Mouse (Mus musculus) MEL (cell line): ENCODE measurements around the gene Tefm. TPM values are rescaled to one million over a fixed set of nuclear protein-coding genes. Genes with fewer than 3 reads are reported as not detected.
"Not testable (repeated sequence)": the region's sequence is repeated elsewhere in the genome, so short reads cannot be mapped to it uniquely, and the experiment has no call there.

Source experiments
- DNase-seq: peaks from one replicate; pipeline ENCODE4 v3.0.0; 2011; ENCODE audit warnings: low read depth, low spot score
- H3K27ac ChIP-seq: 2 replicates; pipeline ENCODE4 v1.5.1; 2012; ENCODE audit warnings: low read depth, mild to moderate bottlenecking, control low read depth, low read length, moderate library complexity; ENCODE audit not compliant: control insufficient read depth
- H3K27me3 ChIP-seq, 2 experiments: fragments of 150-350 bp in 1 of 2; sonication (generic) in 1 of 2; 2 replicates each; pipeline ENCODE4 v1.6.1; 2012; ENCODE audit warnings: low read length in 2 of 2, mild to moderate bottlenecking in 2 of 2, improper control_type of control experiment in 1 of 2, moderate library complexity in 1 of 2; ENCODE audit not compliant: insufficient read depth in 2 of 2, control insufficient read depth in 1 of 2
- H3K36me3 ChIP-seq, 2 experiments: 2 replicates each; pipeline ENCODE4 v1.6.1; 2012 to 2014; ENCODE audit warnings: low read length in 2 of 2, improper control_type of control experiment in 1 of 2, inconsistent platforms in 1 of 2, mild to moderate bottlenecking in 1 of 2; ENCODE audit not compliant: insufficient read depth in 2 of 2, control insufficient read depth in 1 of 2
- H3K4me1 ChIP-seq, 2 experiments: fragments of 150-350 bp in 1 of 2; sonication (generic) in 1 of 2; 2 replicates each; pipeline ENCODE4 v1.6.1; 2012; ENCODE audit warnings: low read length in 2 of 2, improper control_type of control experiment in 1 of 2, mild to moderate bottlenecking in 1 of 2; ENCODE audit not compliant: insufficient read depth in 2 of 2, control insufficient read depth in 1 of 2
- H3K4me3 ChIP-seq, 2 experiments: fragments of 150-350 bp in 1 of 2; sonication (generic) in 1 of 2; 2 replicates each; pipeline ENCODE4 v1.5.1; 2012; ENCODE audit warnings: low read depth in 2 of 2, low read length in 2 of 2, mild to moderate bottlenecking in 2 of 2, moderate library complexity in 2 of 2, control low read depth in 1 of 2, improper control_type of control experiment in 1 of 2; ENCODE audit not compliant: control insufficient read depth in 1 of 2, insufficient read depth in 1 of 2
- H3K79me2 ChIP-seq: 2 replicates; pipeline ENCODE4 v1.6.1; 2012; ENCODE audit warnings: mild to moderate bottlenecking, low read length, moderate library complexity; ENCODE audit not compliant: control insufficient read depth, poor library complexity, insufficient read depth
- H3K9ac ChIP-seq: 2 replicates; pipeline ENCODE4 v1.6.1; 2012; ENCODE audit warnings: low read depth, mild to moderate bottlenecking, control low read depth, low read length, moderate library complexity; ENCODE audit not compliant: control insufficient read depth, poor library complexity, severe bottlenecking
- H3K9me3 ChIP-seq: fragments of 150-350 bp; sonication (generic); replicated peaks from 2 replicates; pipeline ENCODE4 v1.6.1; 2012; ENCODE audit warnings: mild to moderate bottlenecking, low read length, improper control_type of control experiment, moderate library complexity; ENCODE audit not compliant: insufficient read depth
- BHLHE40 ChIP-seq: IDR thresholded peaks from 2 replicates; pipeline ENCODE4 v1.6.1; 2012; ENCODE audit warnings: low read depth, mild to moderate bottlenecking, inconsistent platforms, low read length, improper control_type of control experiment, borderline replicate concordance
- CHD1 ChIP-seq: IDR thresholded peaks from 2 replicates; pipeline ENCODE4 v1.6.1; 2012; ENCODE audit warnings: low read depth, mild to moderate bottlenecking, inconsistent platforms, low read length, improper control_type of control experiment
- CHD2 ChIP-seq: IDR thresholded peaks from 2 replicates; pipeline ENCODE4 v1.6.1; 2011; ENCODE audit warnings: low read length, improper control_type of control experiment
- CTCF ChIP-seq, 3 experiments: IDR thresholded peaks in 2 of 3; conservative IDR thresholded peaks in 1 of 3; 2 replicates each; pipeline ENCODE4 v1.5.1; 2011 to 2012; ENCODE audit warnings: low read length in 3 of 3, low read depth in 2 of 3, mild to moderate bottlenecking in 2 of 3, improper control_type of control experiment in 1 of 3, inconsistent platforms in 1 of 3, mixed read lengths in 1 of 3, moderate library complexity in 1 of 3; ENCODE audit not compliant: control insufficient read depth in 1 of 3, insufficient read depth in 1 of 3, poor library complexity in 1 of 3, severe bottlenecking in 1 of 3
- E2F4 ChIP-seq: IDR thresholded peaks from 2 replicates; pipeline ENCODE4 v1.6.1; 2011; ENCODE audit warnings: low read depth, low read length, improper control_type of control experiment, borderline replicate concordance
- EP300 ChIP-seq, 2 experiments: IDR thresholded peaks; 2 replicates each; pipeline ENCODE4 v1.6.1; 2011; ENCODE audit warnings: improper control_type of control experiment in 2 of 2, low read length in 2 of 2, low read depth in 1 of 2, mild to moderate bottlenecking in 1 of 2
- ETS1 ChIP-seq: IDR thresholded peaks from 2 replicates; pipeline ENCODE4 v1.6.1; 2012; ENCODE audit warnings: low read depth, mild to moderate bottlenecking, inconsistent platforms, low read length, improper control_type of control experiment, moderate library complexity
- HCFC1 ChIP-seq: IDR thresholded peaks from 2 replicates; pipeline ENCODE4 v1.6.1; 2012; ENCODE audit warnings: low read depth, mild to moderate bottlenecking, inconsistent platforms, low read length, improper control_type of control experiment, moderate library complexity
- KAT2A ChIP-seq: conservative IDR thresholded peaks from 2 replicates; pipeline ENCODE4 v1.6.1; 2012; ENCODE audit warnings: low read depth, low read length, improper control_type of control experiment, inconsistent platforms
- MYB ChIP-seq: IDR thresholded peaks from 2 replicates; pipeline ENCODE4 v1.6.1; 2011; ENCODE audit warnings: mild to moderate bottlenecking, low read depth, low read length, improper control_type of control experiment
- NRF1 ChIP-seq: IDR thresholded peaks from 2 replicates; pipeline ENCODE4 v1.6.1; 2014; ENCODE audit warnings: low read depth, mild to moderate bottlenecking, inconsistent platforms, low read length, improper control_type of control experiment, moderate library complexity; ENCODE audit not compliant: poor library complexity, insufficient read depth, severe bottlenecking
- POLR2A ChIP-seq, 2 experiments: IDR thresholded peaks; 2 replicates each; pipeline ENCODE4 v1.6.1; 2011 to 2012; ENCODE audit warnings: low read length in 2 of 2, mild to moderate bottlenecking in 2 of 2, control low read depth in 1 of 2, improper control_type of control experiment in 1 of 2, low read depth in 1 of 2, moderate library complexity in 1 of 2; ENCODE audit not compliant: control insufficient read depth in 1 of 2, insufficient read depth in 1 of 2, poor library complexity in 1 of 2
- POLR2AphosphoS2 ChIP-seq: IDR thresholded peaks from 2 replicates; pipeline ENCODE4 v1.6.1; 2011; ENCODE audit warnings: low read length, improper control_type of control experiment
- POLR2AphosphoS5 ChIP-seq: IDR thresholded peaks from 2 replicates; pipeline ENCODE4 v1.6.1; 2012; ENCODE audit warnings: low read depth, borderline replicate concordance, mild to moderate bottlenecking, inconsistent platforms, low read length, moderate library complexity, mixed read lengths
- RAD21 ChIP-seq: IDR thresholded peaks from 2 replicates; pipeline ENCODE4 v1.6.1; 2011; ENCODE audit warnings: mild to moderate bottlenecking, low read depth, low read length, improper control_type of control experiment
- SMC3 ChIP-seq: IDR thresholded peaks from 2 replicates; pipeline ENCODE4 v1.6.1; 2011; ENCODE audit warnings: low read depth, low read length, improper control_type of control experiment
- TAL1 ChIP-seq: IDR thresholded peaks from 2 replicates; pipeline ENCODE4 v1.6.1; 2012; ENCODE audit warnings: mild to moderate bottlenecking, inconsistent platforms, low read length, moderate library complexity, mixed read lengths
- TBP ChIP-seq: IDR thresholded peaks from 2 replicates; pipeline ENCODE4 v1.8.0; 2011; ENCODE audit warnings: low read depth, low read length, improper control_type of control experiment
- UBTF ChIP-seq: IDR thresholded peaks from 2 replicates; pipeline ENCODE4 v1.6.1; 2012; ENCODE audit warnings: low read depth, mild to moderate bottlenecking, inconsistent platforms, low read length, improper control_type of control experiment, moderate library complexity, borderline replicate concordance; ENCODE audit not compliant: insufficient read depth
- USF1 ChIP-seq: IDR thresholded peaks from 2 replicates; pipeline ENCODE4 v1.6.1; 2014; ENCODE audit warnings: low read depth, mild to moderate bottlenecking, inconsistent platforms, low read length, improper control_type of control experiment, moderate library complexity
- USF2 ChIP-seq, 2 experiments: IDR thresholded peaks; 2 replicates each; pipeline ENCODE4 v1.6.1; 2011 to 2012; ENCODE audit warnings: improper control_type of control experiment in 2 of 2, low read length in 2 of 2, borderline replicate concordance in 1 of 2, inconsistent platforms in 1 of 2, low read depth in 1 of 2, mild to moderate bottlenecking in 1 of 2; ENCODE audit not compliant: insufficient read depth in 1 of 2
- ZC3H11A ChIP-seq: IDR thresholded peaks from 2 replicates; pipeline ENCODE4 v1.6.1; 2012; ENCODE audit warnings: low read depth, mild to moderate bottlenecking, inconsistent platforms, low read length, improper control_type of control experiment
- ZKSCAN1 ChIP-seq: IDR thresholded peaks from 2 replicates; pipeline ENCODE4 v1.6.1; 2012; ENCODE audit warnings: low read depth, mild to moderate bottlenecking, inconsistent platforms, low read length, improper control_type of control experiment, moderate library complexity
- ZNF384 ChIP-seq: IDR thresholded peaks from 2 replicates; pipeline ENCODE4 v1.6.1; 2012; ENCODE audit warnings: low read depth, mild to moderate bottlenecking, inconsistent platforms, low read length, improper control_type of control experiment
- polyA plus RNA-seq, 2 experiments: library from polyadenylated mRNA; stranded (reverse) in 1 of 2; unstranded in 1 of 2; fragments of >175 nt in 1 of 2; fragments of >200 nt in 1 of 2; gene quantifications; 2 replicates each; pipeline versions ENCODE4 v1.2.1 to v1.2.4; 2012; ENCODE audit warnings: low replicate concordance in 2 of 2, low read depth in 1 of 2; ENCODE audit not compliant: insufficient read length in 2 of 2, insufficient read depth in 1 of 2, missing spikeins in 1 of 2
- total RNA-seq: library from RNA; depleted of rRNA; stranded (reverse); fragments of 300-350 nt; gene quantifications from 2 replicates; pipeline ENCODE4 v1.2.3, GENCODE M21; 2012

The Tefm gene
- total and polyA plus RNA-seq, 3 experiments: 23.6 to 33.9 TPM; not detected in 1

DNA sequence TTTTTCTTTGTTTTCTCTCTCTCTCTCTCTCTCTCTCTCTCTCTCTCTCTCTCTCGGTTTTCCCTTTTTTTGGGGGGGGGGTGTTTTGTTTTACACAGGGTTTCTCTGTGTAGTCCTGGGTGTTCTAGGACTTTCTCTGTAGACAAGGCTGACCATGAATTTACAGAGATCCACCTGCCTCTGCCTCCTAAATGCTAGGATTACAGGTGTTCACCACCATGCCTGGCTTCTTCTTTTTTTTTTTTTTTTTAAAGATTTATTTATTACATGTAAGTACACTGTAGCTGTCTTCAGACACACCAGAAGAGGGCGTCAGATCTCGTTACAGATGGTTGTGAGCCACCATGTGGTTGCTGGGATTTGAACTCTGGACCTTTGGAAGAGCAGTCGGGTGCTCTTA, 7.0 kb upstream of the Tefm start:
- H3K9me3 ChIP-seq, H3K4me3 ChIP-seq, H3K27me3 ChIP-seq, H3K9ac ChIP-seq, H3K27ac ChIP-seq, DNase-seq, H3K79me2 ChIP-seq: not testable (repeated sequence)
- H3K36me3 ChIP-seq: peaks cover 0 to 11% of the 10 kb centered on the region in 2 experiments; a peak in 1 of 4 replicates
- peak; percentile 53 for TF ChIP-seq ZNF384
- H3K4me1 ChIP-seq: peaks cover 7 to 24% of the 10 kb centered on the region in 2 experiments; a peak in 3 of 4 replicates

DNA sequence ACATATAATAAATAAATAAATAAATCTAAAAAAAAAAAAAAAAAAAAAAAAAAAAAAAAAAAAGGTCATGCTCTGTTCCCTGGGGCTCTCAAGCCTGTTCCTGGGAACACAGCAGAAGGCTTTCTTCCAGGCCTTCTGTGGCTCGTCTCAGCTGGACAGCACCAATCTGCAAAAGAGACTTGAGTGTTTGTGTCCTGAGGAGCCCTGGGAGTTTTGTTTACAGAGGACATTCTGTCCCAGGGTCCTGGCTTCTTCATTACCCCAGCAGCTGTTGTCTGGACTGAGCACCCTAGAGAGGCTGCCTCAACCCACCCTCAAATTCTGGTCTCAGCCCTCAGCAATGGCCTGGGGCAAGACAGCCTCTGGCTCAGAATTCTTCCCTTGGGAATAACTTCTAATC, 6.3 kb upstream of the Tefm start:
- no peak overlapping the region for H3K9ac ChIP-seq
- no peaks in the 10 kb centered on the region for H3K79me2 ChIP-seq
- peaks cover 0 to 11% of the 10 kb centered on the region in 2 experiments; a peak in 1 of 4 replicates for H3K36me3 ChIP-seq
- H3K27me3 ChIP-seq: no peaks in the 10 kb centered on the region
- TF ChIP-seq RAD21 (no peak), CTCF (IDR thresholded peaks at IDR 0.05 in 2 of 3, conservative IDR thresholded peaks at IDR 0.05 in 1 of 3; ENCODE audit: control insufficient read depth in 1 of 3, insufficient read depth in 1 of 3, low read depth in 2 of 3, low read length in 3 of 3, poor library complexity in 1 of 3, severe bottlenecking in 1 of 3) (no peak), ZKSCAN1 (no peak), KAT2A (no peak)
- H3K4me3 ChIP-seq: no peak overlapping the region
- H3K27ac ChIP-seq: no peak overlapping the region
- H3K9me3 ChIP-seq: no peaks in the 10 kb centered on the region
- H3K4me1 ChIP-seq: peaks cover 7 to 24% of the 10 kb centered on the region in 2 experiments; a peak in 3 of 4 replicates
- DNase-seq: no peak

DNA sequence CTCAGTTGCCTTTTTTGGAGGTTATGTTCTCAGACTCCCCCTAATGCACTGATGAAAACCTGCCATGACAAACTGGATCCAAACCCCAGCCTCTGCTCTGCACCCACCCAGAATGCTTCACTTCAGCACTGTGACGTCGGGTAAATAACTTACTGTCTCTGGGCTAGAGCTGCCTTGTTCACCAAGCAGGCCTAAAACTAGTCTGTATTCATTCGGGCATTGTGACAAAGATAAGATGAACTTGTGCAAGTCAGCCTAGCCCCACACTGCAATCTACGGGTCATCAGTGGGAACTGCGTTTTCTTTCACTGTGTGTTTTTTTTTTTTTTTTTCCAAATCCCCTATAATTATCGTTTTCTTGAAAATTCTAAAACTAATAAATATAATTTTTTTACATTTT, 5.8 kb upstream of the Tefm start:
- peaks cover 7 to 30% of the 10 kb centered on the region in 2 experiments; a peak in 3 of 4 replicates for H3K4me1 ChIP-seq
- DNase-seq: peak; percentile 79
- no peaks in the 10 kb centered on the region for H3K27me3 ChIP-seq
- H3K79me2 ChIP-seq: no peaks in the 10 kb centered on the region
- no peaks in the 10 kb centered on the region for H3K9me3 ChIP-seq
- H3K27ac ChIP-seq: peak overlapping the region; percentile 5; the same call in 1 of the 2 replicates
- no peak overlapping the region for H3K4me3 ChIP-seq
- peaks cover 0 to 11% of the 10 kb centered on the region in 2 experiments; a peak in 2 of 4 replicates for H3K36me3 ChIP-seq
- peak overlapping the region; percentile 6 for H3K9ac ChIP-seq
- TF ChIP-seq KAT2A (no peak), POLR2AphosphoS2 (no peak), CHD1 (no peak), E2F4 (no peak), CTCF (IDR thresholded peaks at IDR 0.05 in 2 of 3, conservative IDR thresholded peaks at IDR 0.05 in 1 of 3; ENCODE audit: control insufficient read depth in 1 of 3, insufficient read depth in 1 of 3, low read depth in 2 of 3, low read length in 3 of 3, poor library complexity in 1 of 3, severe bottlenecking in 1 of 3) (peak in 2 of 3 experiments; percentile 14 to 50; a peak in 2 of 6 replicates), EP300 (IDR thresholded peaks at IDR 0.05; ENCODE audit: low read depth in 1 of 2, low read length in 2 of 2) (no peak), POLR2A (IDR thresholded peaks at IDR 0.05; ENCODE audit: control insufficient read depth in 1 of 2, insufficient read depth in 1 of 2, low read depth in 1 of 2, low read length in 2 of 2, poor library complexity in 1 of 2) (no peak; a peak in 1 of 4 replicates), USF1 (no peak), UBTF (no peak), MYB (no peak), NRF1 (no peak), BHLHE40 (no peak), TAL1 (no peak), ZC3H11A (no peak; the same call in 1 of the 2 replicates), ZNF384 (peak; percentile 94), USF2 (IDR thresholded peaks at IDR 0.05; ENCODE audit: borderline replicate concordance in 1 of 2, insufficient read depth in 1 of 2, low read depth in 1 of 2, low read length in 2 of 2) (no peak), CHD2 (no peak), SMC3 (peak; percentile 35), POLR2AphosphoS5 (no peak), ETS1 (0 out of 2 replicates have a peak, but pooled peaks have one; percentile 12), TBP (no peak), RAD21 (peak; percentile 44), HCFC1 (0 out of 2 replicates have a peak, but pooled peaks have one; percentile 51)
